Mouse (Mus musculus) midbrain, embryonic 16.5 days (tissue): Measurements from ENCODE around the gene Spata16. TPM values are rescaled to one million over a fixed set of nuclear protein-coding genes. Genes with fewer than 3 reads are reported as not detected.

ENCODE experiments used
- ATAC-seq: fragments of 200-750 bp; cut with Nextera tagmentation; 2 replicates; pipeline ENCODE4 v1.8.0; 2017; ENCODE audit warnings: moderate TSS enrichment
- H3K27ac ChIP-seq: fragments of 300-500 bp; sonication (generic); 2 replicates; pipeline ENCODE4 v1.5.1; 2014; ENCODE audit warnings: mild to moderate bottlenecking, low read length, mixed read lengths
- H3K27me3 ChIP-seq: fragments of 300-500 bp; sonication (generic); 2 replicates; pipeline ENCODE4 v1.6.1; 2014; ENCODE audit warnings: low read depth, low read length, mixed read lengths; ENCODE audit not compliant: control insufficient read depth, insufficient read depth
- H3K36me3 ChIP-seq: fragments of 300-500 bp; sonication (generic); 2 replicates; pipeline ENCODE4 v1.6.1; 2014; ENCODE audit warnings: mild to moderate bottlenecking, low read length, moderate library complexity, mixed read lengths; ENCODE audit not compliant: control insufficient read depth, insufficient read depth
- H3K4me1 ChIP-seq: fragments of 300-500 bp; sonication (generic); 2 replicates; pipeline ENCODE4 v1.6.1; 2014; ENCODE audit warnings: mild to moderate bottlenecking, low read length, mixed read lengths; ENCODE audit not compliant: control insufficient read depth, insufficient read depth
- H3K4me2 ChIP-seq: fragments of 300-500 bp; sonication (generic); 2 replicates; pipeline ENCODE4 v1.6.1; 2014; ENCODE audit warnings: mild to moderate bottlenecking, low read length, mixed read lengths
- H3K4me3 ChIP-seq: fragments of 300-500 bp; sonication (generic); 2 replicates; pipeline ENCODE4 v1.5.1; 2014; ENCODE audit warnings: low read depth, mild to moderate bottlenecking, low read length, moderate library complexity, mixed read lengths
- H3K9ac ChIP-seq: fragments of 300-500 bp; sonication (generic); 2 replicates; pipeline ENCODE4 v1.6.1; 2014; ENCODE audit warnings: low read depth, low read length, mixed read lengths
- H3K9me3 ChIP-seq: fragments of 300-500 bp; sonication (generic); replicated peaks from 2 replicates; pipeline ENCODE4 v1.6.1; 2014; ENCODE audit warnings: mild to moderate bottlenecking, low read length, mixed read lengths; ENCODE audit not compliant: control insufficient read depth, poor library complexity, severe bottlenecking
- WGBS: fragments of 180-500 bp; shearing (Covaris S2); extraction: QIAGEN DNeasy Blood & Tissue Kit; methylation state at CpG from one replicate; pipeline ENCODE4 v1.1.7; 2014; 5-methylcytosine and 5-hydroxymethylcytosine counted together
- polyA plus RNA-seq: library from polyadenylated mRNA; unstranded; fragments of >200 nt; fragmentation: Nextera tagmentation; extraction: Ambion mirVana; gene quantifications from 2 replicates; pipeline ENCODE4 v1.2.1, GENCODE M21; 2015

Gene Spata16
- polyA plus RNA-seq, 1 experiment from 2014 or later, result not detected

- H3K4me3 ChIP-seq, result no peak overlapping the region
- H3K36me3 ChIP-seq, result no peaks in the 10 kb centered on the region
- H3K4me1 ChIP-seq, result no peaks in the 10 kb centered on the region
- 91% methylated on average over 2 of the region's 2 CpGs for WGBS
- no peak overlapping the region for H3K9ac ChIP-seq
- H3K4me2 ChIP-seq, result no peak overlapping the region
- no peak overlapping the region for H3K27ac ChIP-seq
- H3K9me3 ChIP-seq, result no peaks in the 10 kb centered on the region
- no peak for ATAC-seq
- no peaks in the 10 kb centered on the region for H3K27me3 ChIP-seq
Measured at GRCm38 (mm10) chr3:26979603-26980002, 342.2 kb downstream of the Spata16 start.

DNA sequence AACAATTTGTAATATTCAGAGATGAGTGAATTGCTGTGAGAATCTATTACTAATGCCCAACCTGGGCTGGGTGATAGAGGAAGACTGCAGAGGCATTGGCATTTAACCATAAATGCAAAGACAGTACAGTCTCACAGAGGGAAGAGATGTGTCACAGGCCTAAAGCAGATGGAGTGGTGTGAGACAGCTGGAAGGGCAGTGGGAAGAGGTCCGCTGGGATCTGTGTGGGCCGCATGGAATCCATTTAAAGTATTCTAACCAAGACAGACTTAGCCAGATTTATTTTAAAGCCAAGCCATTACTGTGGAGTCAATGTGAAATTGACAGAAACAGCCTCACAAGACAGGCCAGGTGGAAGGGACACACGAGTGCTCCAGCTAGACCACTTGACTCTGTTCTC is 343.0 kb downstream of the Spata16 start:
- ATAC-seq, result no peak
- H3K27ac ChIP-seq, result no peak overlapping the region
- H3K36me3 ChIP-seq, result no peaks in the 10 kb centered on the region
- no peak overlapping the region for H3K4me3 ChIP-seq
- no peak overlapping the region for H3K9ac ChIP-seq
- 77% methylated on average over 3 of the region's 3 CpGs for WGBS
- no peak overlapping the region for H3K4me2 ChIP-seq
- H3K4me1 ChIP-seq, result no peaks in the 10 kb centered on the region
- H3K9me3 ChIP-seq, result no peaks in the 10 kb centered on the region
- no peaks in the 10 kb centered on the region for H3K27me3 ChIP-seq

DNA sequence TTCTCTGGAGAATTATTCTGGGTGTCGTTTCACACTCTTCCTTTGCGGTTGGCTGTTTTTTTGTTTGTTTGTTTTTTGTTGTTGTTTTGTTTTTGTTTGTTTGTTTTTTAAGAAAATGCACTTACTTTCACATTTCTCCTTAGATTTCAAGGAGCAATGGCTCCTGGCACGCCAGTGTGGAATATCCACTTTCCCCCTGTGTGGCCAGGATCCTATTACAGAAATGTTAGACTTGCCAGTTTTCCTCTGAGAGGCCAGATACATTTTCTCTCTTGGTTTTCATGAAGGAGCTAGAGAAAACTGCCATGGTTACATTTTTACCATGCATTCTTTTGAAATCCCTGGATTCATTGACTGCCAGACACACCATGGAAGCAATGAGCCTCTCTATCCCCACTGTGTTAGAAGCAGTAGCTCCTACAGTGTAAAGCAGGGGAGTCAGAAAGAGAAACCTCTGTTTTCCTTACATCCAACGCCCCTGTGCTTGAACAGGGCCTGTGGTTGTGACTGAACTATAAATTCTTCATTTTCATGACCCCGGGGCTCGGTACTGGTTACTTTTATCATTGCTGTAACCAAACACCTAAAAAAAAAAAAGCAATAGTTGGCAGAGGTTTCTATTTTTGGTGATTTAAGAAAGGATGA is 344.7 kb downstream of the Spata16 start:
- 88% methylated on average over 6 of the region's 6 CpGs for WGBS
- no peak for ATAC-seq
- no peak overlapping the region for H3K9ac ChIP-seq

GRCm38 (mm10) chr3:26983749-26984148 is 346.3 kb downstream of the Spata16 start:
- no peak overlapping the region for H3K27ac ChIP-seq
- WGBS, result 92% methylated on average over 6 of the region's 6 CpGs
- no peak for ATAC-seq
- H3K4me3 ChIP-seq, result no peak overlapping the region
- no peaks in the 10 kb centered on the region for H3K4me1 ChIP-seq
- H3K9me3 ChIP-seq, result no peaks in the 10 kb centered on the region
- no peaks in the 10 kb centered on the region for H3K27me3 ChIP-seq
- no peak overlapping the region for H3K9ac ChIP-seq
- no peaks in the 10 kb centered on the region for H3K36me3 ChIP-seq
- H3K4me2 ChIP-seq, result no peak overlapping the region

More for the DNA sequence above, 344.7 kb downstream of the Spata16 start:
- Histone ChIP-seq H3K27ac (no peak overlapping the region), H3K4me2 (no peak overlapping the region), H3K4me1 (no peaks in the 10 kb centered on the region), H3K9me3 (no peaks in the 10 kb centered on the region), H3K4me3 (no peak overlapping the region), H3K36me3 (no peaks in the 10 kb centered on the region), H3K27me3 (no peaks in the 10 kb centered on the region)

DNA sequence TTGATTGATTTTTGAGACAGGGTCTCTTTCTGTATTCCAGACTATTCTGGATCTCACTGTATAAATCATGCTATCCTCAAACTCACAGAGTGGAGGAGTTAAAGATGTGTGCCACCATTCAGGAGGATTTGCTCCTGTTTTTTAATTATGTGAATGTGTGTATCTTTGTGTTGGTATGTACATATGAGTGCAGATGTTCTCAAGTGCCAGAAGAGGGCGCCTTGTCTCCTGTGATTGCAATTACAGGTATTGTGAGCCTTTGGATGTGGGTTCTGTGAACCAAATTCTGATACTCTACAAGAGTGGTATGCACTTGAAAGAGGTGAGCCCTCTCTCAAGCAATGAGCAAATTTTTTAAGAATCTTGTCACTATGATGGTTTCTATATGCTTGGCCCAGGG is 369.4 kb downstream of the Spata16 start:
- Histone ChIP-seq H3K4me3 (no peak overlapping the region), H3K9ac (no peak overlapping the region), H3K36me3 (no peaks in the 10 kb centered on the region), H3K4me2 (no peak overlapping the region), H3K9me3 (no peaks in the 10 kb centered on the region; the same call in 1 of the 2 replicates), H3K27me3 (no peaks in the 10 kb centered on the region), H3K27ac (no peak overlapping the region), H3K4me1 (no peaks in the 10 kb centered on the region)
- WGBS, result 69% methylated on average over 1 of the region's 1 CpGs
- no peak for ATAC-seq

- ATAC-seq, result no peak
- Histone ChIP-seq H3K36me3 (no peaks in the 10 kb centered on the region), H3K27me3 (no peaks in the 10 kb centered on the region), H3K27ac (no peak overlapping the region), H3K4me1 (no peaks in the 10 kb centered on the region), H3K9ac (no peak overlapping the region), H3K4me3 (no peak overlapping the region), H3K9me3 (no peaks in the 10 kb centered on the region), H3K4me2 (no peak overlapping the region)
- WGBS, result 38% methylated on average over 3 of the region's 3 CpGs
Measured at GRCm38 (mm10) chr3:27027957-27028356, 390.5 kb downstream of the Spata16 start.

GRCm38 (mm10) chr3:27028526-27028925 is 391.1 kb downstream of the Spata16 start:
- Histone ChIP-seq H3K27ac (no peak overlapping the region), H3K36me3 (no peaks in the 10 kb centered on the region), H3K4me1 (no peaks in the 10 kb centered on the region), H3K4me3 (no peak overlapping the region), H3K9ac (no peak overlapping the region), H3K27me3 (no peaks in the 10 kb centered on the region), H3K4me2 (no peak overlapping the region), H3K9me3 (no peaks in the 10 kb centered on the region)
- ATAC-seq, result no peak

DNA sequence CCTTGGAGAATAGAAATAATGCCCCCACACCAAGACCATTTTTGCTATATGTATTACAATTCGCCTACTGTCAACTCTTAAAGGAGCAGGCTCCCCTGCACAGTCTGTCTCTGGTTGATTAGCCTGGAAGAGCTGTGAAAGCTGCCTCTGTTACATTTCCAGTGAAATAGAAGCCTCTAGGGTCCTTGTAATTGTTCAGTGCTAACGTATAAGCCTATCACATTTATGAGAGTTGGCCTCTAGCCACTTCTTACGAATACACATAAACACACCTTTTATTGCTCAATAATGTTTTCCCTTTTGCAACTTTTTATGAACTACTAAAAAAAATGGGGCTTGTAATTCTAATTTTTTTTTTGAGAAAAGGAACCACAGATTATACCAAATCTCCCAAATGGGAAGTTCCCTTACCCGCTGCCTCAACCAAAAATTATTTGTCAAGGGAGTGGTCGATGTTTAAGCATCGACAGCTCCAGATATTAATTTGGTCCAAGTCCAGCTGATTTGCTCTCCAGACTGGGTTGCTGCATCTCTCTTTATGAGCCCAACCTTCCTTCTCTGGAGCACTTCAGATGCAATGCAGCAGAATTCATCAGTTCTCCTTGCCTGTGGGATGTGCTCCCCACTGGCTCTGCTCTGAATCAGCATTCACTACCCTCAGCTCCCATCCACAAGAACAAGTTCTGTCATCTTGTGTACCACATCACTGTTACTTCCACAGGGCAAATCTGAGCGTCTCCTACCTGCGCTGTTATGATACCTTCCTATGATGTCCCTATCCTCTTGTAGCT is 392.8 kb downstream of the Spata16 start:
- Histone ChIP-seq H3K4me1 (no peaks in the 10 kb centered on the region), H3K9me3 (no peaks in the 10 kb centered on the region), H3K27me3 (no peaks in the 10 kb centered on the region), H3K4me3 (no peak overlapping the region), H3K27ac (no peak overlapping the region), H3K9ac (no peak overlapping the region), H3K36me3 (no peaks in the 10 kb centered on the region), H3K4me2 (no peak overlapping the region)
- WGBS, result 90% methylated on average over 8 of the region's 8 CpGs
- ATAC-seq, result no peak
